Mouse (Mus musculus) lung, adult 18-20 months (tissue): ENCODE data around the gene Tll2.
A peak's percentile ranks its signal among the peaks of the same experiment; 100 is the strongest.

Experiments used
- DNase-seq, 2 experiments: peaks; one replicate each; pipeline ENCODE4 v3.0.0; 2022; ENCODE audit warnings: mixed read lengths in 2 of 2

Tll2 gene

GRCm38 (mm10) chr19:41154681-41155080, 52.0 kb downstream of the Tll2 start:
- no peak for DNase-seq

GRCm38 (mm10) chr19:41152462-41152861, 54.2 kb downstream of the Tll2 start:
- peak in 1 of 2 experiments; percentile 23 for DNase-seq

- DNase-seq = no peak
Measured at GRCm38 (mm10) chr19:41152016-41152370, 54.6 kb downstream of the Tll2 start.

GRCm38 (mm10) chr19:41151321-41152015, 55.2 kb downstream of the Tll2 start:
- DNase-seq = peak in 1 of 2 experiments; percentile 7

- DNase-seq = no peak
Measured at GRCm38 (mm10) chr19:41140961-41141360, 65.7 kb downstream of the Tll2 start.

- no peak for DNase-seq
Measured at GRCm38 (mm10) chr19:41139629-41140028, 67.0 kb downstream of the Tll2 start.

- no peak for DNase-seq
Measured at GRCm38 (mm10) chr19:41123009-41123408, 83.6 kb downstream of the Tll2 start.

- DNase-seq = no peak
Measured at GRCm38 (mm10) chr19:41119924-41120323, 86.7 kb downstream of the Tll2 start.

- DNase-seq = no peak
Measured at GRCm38 (mm10) chr19:41118346-41118745, 88.3 kb downstream of the Tll2 start.

GRCm38 (mm10) chr19:41117334-41117733, 89.3 kb downstream of the Tll2 start:
- DNase-seq = no peak

- no peak for DNase-seq
Measured at GRCm38 (mm10) chr19:41114611-41115010, 92.0 kb downstream of the Tll2 start.

- DNase-seq = no peak
Measured at GRCm38 (mm10) chr19:41113911-41114531, 92.6 kb downstream of the Tll2 start.

GRCm38 (mm10) chr19:41112609-41113008, 94.0 kb downstream of the Tll2 start:
- no peak for DNase-seq

- DNase-seq = no peak
Measured at GRCm38 (mm10) chr19:41109991-41110390, 96.6 kb downstream of the Tll2 start.

GRCm38 (mm10) chr19:41109496-41109895, 97.1 kb downstream of the Tll2 start:
- DNase-seq = peak in 1 of 2 experiments; percentile 4

GRCm38 (mm10) chr19:41108666-41109065, 98.0 kb downstream of the Tll2 start:
- no peak for DNase-seq

GRCm38 (mm10) chr19:41107530-41107929, 99.1 kb downstream of the Tll2 start:
- no peak for DNase-seq

- no peak for DNase-seq
Measured at GRCm38 (mm10) chr19:41104922-41105321, 101.7 kb downstream of the Tll2 start.

- peak in 1 of 2 experiments; percentile 4 for DNase-seq
Measured at GRCm38 (mm10) chr19:41101390-41101789, 105.2 kb downstream of the Tll2 start.

- DNase-seq = no peak
Measured at GRCm38 (mm10) chr19:41100863-41101262, 105.8 kb downstream of the Tll2 start.

- DNase-seq = no peak
Measured at GRCm38 (mm10) chr19:41097038-41097437, 109.6 kb downstream of the Tll2 start.

- DNase-seq = no peak
Measured at GRCm38 (mm10) chr19:41091901-41092300, 114.7 kb downstream of the Tll2 start.

GRCm38 (mm10) chr19:41089833-41090232, 116.8 kb downstream of the Tll2 start:
- DNase-seq = peak in 1 of 2 experiments; percentile 18

GRCm38 (mm10) chr19:41088491-41088890, 118.1 kb downstream of the Tll2 start:
- DNase-seq = no peak

GRCm38 (mm10) chr19:41087901-41088300, 118.7 kb downstream of the Tll2 start:
- no peak for DNase-seq
